Mouse (Mus musculus): ENCODE data around the gene Tab3.

DNA sequence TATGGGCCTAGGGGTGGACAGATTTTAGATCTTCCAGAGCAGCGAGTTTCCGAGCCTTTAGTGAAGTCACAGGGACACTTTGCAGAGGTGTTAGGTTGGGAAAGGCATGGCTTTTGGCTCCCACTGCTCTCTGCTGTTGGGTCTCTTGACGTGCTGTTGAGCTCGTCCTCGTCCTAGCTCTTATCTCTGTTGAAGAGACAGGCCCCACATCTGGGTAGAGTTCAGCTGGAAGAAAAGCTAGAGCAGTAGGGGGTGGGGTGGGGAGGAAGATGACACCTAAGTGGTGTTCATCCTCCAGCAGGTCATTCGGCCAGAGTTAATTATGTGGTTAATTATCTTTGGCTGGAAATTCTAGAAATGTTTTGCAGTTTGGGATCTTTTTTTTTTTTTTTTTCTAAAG lies 2.5 kb downstream of the Tab3 start:
- TF ChIP-seq CTCF (IDR thresholded peaks at IDR 0.05; ENCODE audit: borderline replicate concordance, insufficient read depth, low read length) (no peak), POLR2A (IDR thresholded peaks at IDR 0.05; ENCODE audit: low read depth, low read length) (no peak)
